Comparison of ENCODE assay signal across 8 mouse cellular contexts in the genomic region with DNA sequence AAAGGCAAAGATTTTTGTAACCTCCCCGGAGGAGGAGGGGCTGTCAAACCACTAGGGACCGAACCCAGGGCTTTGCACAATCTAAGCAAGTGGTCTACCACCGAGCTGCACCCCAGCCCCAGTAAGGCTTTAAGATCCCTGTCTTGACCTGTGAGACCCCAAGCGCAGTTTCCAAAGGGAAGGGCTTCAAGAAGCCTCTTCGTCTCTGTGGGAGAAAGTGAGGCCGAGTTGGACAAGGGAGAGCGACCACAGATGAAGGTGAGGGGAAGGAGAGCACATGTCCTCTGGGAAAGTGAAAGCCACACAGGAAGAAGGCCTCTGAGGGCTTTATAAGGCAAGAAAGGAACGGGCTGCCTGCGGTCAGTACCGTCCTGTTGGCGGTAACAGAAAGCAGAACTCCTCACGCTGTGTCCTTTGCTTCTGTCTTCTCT. TPM values are rescaled to one million over a fixed set of nuclear protein-coding genes. Genes with fewer than 3 reads are reported as not detected.
A peak's percentile ranks its signal among the peaks of the same experiment; 100 is the strongest.
DNase-seq lines count a peak whose midpoint lies in the region; ATAC-seq and TF ChIP-seq lines count a peak whose summit lies in the region.

No protein-coding gene starts in this region.

- no peak for TF ChIP-seq POLR2A in brain, embryonic 14.5 days (IDR thresholded peaks at IDR 0.05; ENCODE audit: borderline replicate concordance, extremely low read depth, insufficient read depth, insufficient read length, poor library complexity, severe bottlenecking)

- peak; percentile 70 for DNase-seq in layer of hippocampus, adult 9-11 months
- DNase-seq in layer of hippocampus, adult 9-10 months (ENCODE audit: low spot score) = no peak
- DNase-seq in brain, embryonic 14.5 days (ENCODE audit: low read depth) = peak; percentile 6
- DNase-seq in liver = peak; percentile 43
- DNase-seq in gastrocnemius, postnatal 25 days = no peak
- DNase-seq in gastrocnemius, postnatal 10 days = no peak
- no peak for DNase-seq in frontal cortex, postnatal 10 days (ENCODE audit: low spot score in 2 of 2)

- ATAC-seq in monocyte, adult 5-6 weeks (replicated peaks; ENCODE audit: insufficient number of reproducible peaks, low FRiP score, low TSS enrichment, poor library complexity, severe bottlenecking) = peak; percentile 93

- TF ChIP-seq CTCF in brain, embryonic 14.5 days (IDR thresholded peaks at IDR 0.05; ENCODE audit: borderline replicate concordance, extremely low read depth, insufficient read depth, insufficient read length) = no peak

RNA-seq across cellular contexts. Expression of gene Bex6, which starts 10.4 kb away (rescaled TPM):
- polyA plus RNA-seq in brain, embryonic 14.5 days (2012; rRNA removed) = not detected in 2 replicates
- 0.87 to 1.3 TPM in 2 of 3 replicates, not detected in the other for total RNA-seq in monocyte, adult 5-6 weeks (2017)
- total RNA-seq in gastrocnemius, postnatal 25 days (2021) = not detected
- total RNA-seq in gastrocnemius, postnatal 10 days (2021) = under 1 TPM in 1 of 2 experiments, not detected in 1; 0.47 TPM

RNA-seq across cellular contexts. Expression of gene Nrros, which starts 24.6 kb away (rescaled TPM):
- 6.8 and 8.8 TPM in 2 replicates for polyA plus RNA-seq in brain, embryonic 14.5 days (2012; rRNA removed)
- total RNA-seq in monocyte, adult 5-6 weeks (2017) = 151 to 182 TPM (median 158 TPM) in 3 replicates
- total RNA-seq in gastrocnemius, postnatal 25 days (2021) = 1 to 10 TPM; 1.9 to 2.5 TPM
- total RNA-seq in gastrocnemius, postnatal 10 days (2021) = 1 to 10 TPM; 7.4 to 9.0 TPM

RNA-seq across cellular contexts. Expression of gene Fbxo45, which starts 56.9 kb away (rescaled TPM):
- polyA plus RNA-seq in brain, embryonic 14.5 days (2012; rRNA removed) = 22.1 and 27.0 TPM in 2 replicates
- total RNA-seq in monocyte, adult 5-6 weeks (2017) = 11.4 to 17.4 TPM (median 14.1 TPM) in 3 replicates
- 10 to 100 TPM; 13.8 to 13.9 TPM for total RNA-seq in gastrocnemius, postnatal 25 days (2021)
- total RNA-seq in gastrocnemius, postnatal 10 days (2021) = 10 to 100 TPM; 11.2 to 11.6 TPM

RNA-seq across cellular contexts. Expression of gene Wdr53, which starts 57.0 kb away (rescaled TPM):
- 9.9 and 12.3 TPM in 2 replicates for polyA plus RNA-seq in brain, embryonic 14.5 days (2012; rRNA removed)
- 12.4 to 18.3 TPM (median 15.3 TPM) in 3 replicates for total RNA-seq in monocyte, adult 5-6 weeks (2017)
- total RNA-seq in gastrocnemius, postnatal 25 days (2021) = 1 to 10 TPM; 5.2 TPM
- 1 to 10 TPM; 6.1 to 7.3 TPM for total RNA-seq in gastrocnemius, postnatal 10 days (2021)

Comparison
In these comparisons a context has a peak if more than half of its experiments do, and no peak if none do; other contexts are left out.
1. DNase-seq: peak in layer of hippocampus, adult 9-11 months (single experiment), brain, embryonic 14.5 days (single experiment) and liver (single experiment); none in layer of hippocampus, adult 9-10 months (single experiment), gastrocnemius, postnatal 25 days (single experiment), gastrocnemius, postnatal 10 days (single experiment) and frontal cortex, postnatal 10 days (0 of 2).
2. RNA of gene Nrros, which starts 24.6 kb away (total RNA-seq): 151 to 182 TPM in monocyte, adult 5-6 weeks; 7.4 to 9.0 TPM in gastrocnemius, postnatal 10 days and 1.9 to 2.5 TPM in gastrocnemius, postnatal 25 days; every median in the first group is over 10 times any median in the second.